Mouse (Mus musculus) intestine, embryonic 15.5 days (tissue): Measurements from ENCODE around the gene Plcl1. TPM values are rescaled to one million over a fixed set of nuclear protein-coding genes. Genes with fewer than 3 reads are reported as not detected.

Experiments used
- ATAC-seq: fragments of 200-750 bp; cut with Nextera tagmentation; 2 replicates; pipeline ENCODE4 v1.8.0; 2017; ENCODE audit warnings: moderate TSS enrichment, moderate library complexity
- H3K27ac ChIP-seq: fragments of 300-500 bp; sonication (generic); 2 replicates; pipeline ENCODE4 v1.5.1; 2015; ENCODE audit warnings: mild to moderate bottlenecking, inconsistent platforms
- H3K27me3 ChIP-seq: fragments of 300-500 bp; sonication (generic); replicated peaks from 2 replicates; pipeline ENCODE4 v1.6.1; 2015; ENCODE audit warnings: inconsistent platforms
- H3K36me3 ChIP-seq: fragments of 300-500 bp; sonication (generic); 2 replicates; pipeline ENCODE4 v1.6.1; 2015; ENCODE audit warnings: inconsistent platforms
- H3K4me1 ChIP-seq: fragments of 300-500 bp; sonication (generic); replicated peaks from 2 replicates; pipeline ENCODE4 v1.6.1; 2015; ENCODE audit warnings: inconsistent platforms
- H3K4me2 ChIP-seq: fragments of 300-500 bp; sonication (generic); replicated peaks from 2 replicates; pipeline ENCODE4 v1.6.1; 2015; ENCODE audit warnings: mild to moderate bottlenecking, inconsistent platforms
- H3K4me3 ChIP-seq: fragments of 300-500 bp; sonication (generic); replicated peaks from 2 replicates; pipeline ENCODE4 v1.5.1; 2015; ENCODE audit warnings: inconsistent platforms
- H3K9ac ChIP-seq: fragments of 300-500 bp; sonication (generic); 2 replicates; pipeline ENCODE4 v1.6.1; 2015; ENCODE audit warnings: inconsistent platforms
- H3K9me3 ChIP-seq: fragments of 300-500 bp; sonication (generic); 2 replicates; pipeline ENCODE4 v1.6.1; 2016; ENCODE audit warnings: inconsistent platforms
- WGBS: fragments of 180-500 bp; shearing (Covaris S2); methylation state at CpG from one replicate; pipeline ENCODE4 v1.1.7; 2015; 5-methylcytosine and 5-hydroxymethylcytosine counted together
- polyA plus RNA-seq: library from polyadenylated mRNA; unstranded; fragments of >200 nt; fragmentation: Nextera tagmentation; extraction: Ambion mirVana; gene quantifications from 2 replicates; pipeline ENCODE4 v1.2.1, GENCODE M21; 2015

Gene Plcl1
- polyA plus RNA-seq, 1 experiment from 2014 or later = 1.6 TPM

GRCm38 (mm10) chr1:55557960-55558359 lies 152.2 kb downstream of the Plcl1 start:
- H3K9ac ChIP-seq = no peak overlapping the region
- H3K4me2 ChIP-seq = no peak overlapping the region
- H3K4me3 ChIP-seq = no peak overlapping the region
- ATAC-seq = no peak
- WGBS = 76% methylated on average over 7 of the region's 7 CpGs
- no peaks in the 10 kb centered on the region for H3K36me3 ChIP-seq
- H3K27me3 ChIP-seq = no peaks in the 10 kb centered on the region
- H3K9me3 ChIP-seq = no peaks in the 10 kb centered on the region
- no peaks in the 10 kb centered on the region for H3K4me1 ChIP-seq
- no peak overlapping the region for H3K27ac ChIP-seq

DNA sequence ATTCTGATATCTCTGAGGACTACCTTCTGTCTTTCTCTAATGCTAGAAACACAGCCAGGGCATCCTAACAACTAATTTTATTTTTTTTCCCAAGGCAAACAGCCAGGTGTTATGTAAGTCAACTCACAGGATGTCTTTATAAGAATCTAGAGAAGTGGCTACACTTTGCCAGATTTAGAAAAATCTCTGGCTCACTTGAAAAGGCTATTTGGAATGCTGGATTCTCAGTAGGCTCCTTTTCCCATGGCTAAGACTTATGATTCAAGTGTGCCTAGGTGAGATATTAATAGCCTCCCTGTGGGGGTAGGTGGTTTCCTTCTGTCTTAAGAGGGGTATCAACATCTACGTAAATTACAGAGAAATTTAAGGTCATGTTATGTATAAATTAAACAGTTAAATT lies 152.7 kb downstream of the Plcl1 start:
- H3K9ac ChIP-seq = no peak overlapping the region
- no peak overlapping the region for H3K27ac ChIP-seq
- H3K4me2 ChIP-seq = no peak overlapping the region
- no peaks in the 10 kb centered on the region for H3K4me1 ChIP-seq
- ATAC-seq = no peak
- no peaks in the 10 kb centered on the region for H3K27me3 ChIP-seq
- no peaks in the 10 kb centered on the region for H3K9me3 ChIP-seq
- no peak overlapping the region for H3K4me3 ChIP-seq
- H3K36me3 ChIP-seq = no peaks in the 10 kb centered on the region
- WGBS = 77% methylated on average over 1 of the region's 1 CpGs

- Histone ChIP-seq H3K36me3 (no peaks in the 10 kb centered on the region), H3K4me1 (no peaks in the 10 kb centered on the region), H3K27ac (no peak overlapping the region), H3K4me3 (no peak overlapping the region), H3K9me3 (no peaks in the 10 kb centered on the region), H3K27me3 (no peaks in the 10 kb centered on the region), H3K4me2 (no peak overlapping the region), H3K9ac (no peak overlapping the region)
- 45% methylated on average over 9 of the region's 9 CpGs for WGBS
- no peak for ATAC-seq
Observed at GRCm38 (mm10) chr1:55559998-55560397, 154.3 kb downstream of the Plcl1 start.

- no peak overlapping the region for H3K4me3 ChIP-seq
- no peak overlapping the region for H3K4me2 ChIP-seq
- no peaks in the 10 kb centered on the region for H3K27me3 ChIP-seq
- WGBS = 82% methylated on average over 6 of the region's 6 CpGs
- H3K36me3 ChIP-seq = no peaks in the 10 kb centered on the region
- ATAC-seq = no peak
- no peak overlapping the region for H3K27ac ChIP-seq
- H3K9ac ChIP-seq = no peak overlapping the region
- no peaks in the 10 kb centered on the region for H3K9me3 ChIP-seq
- H3K4me1 ChIP-seq = no peaks in the 10 kb centered on the region
Observed at GRCm38 (mm10) chr1:55565933-55566332, 160.2 kb downstream of the Plcl1 start.

DNA sequence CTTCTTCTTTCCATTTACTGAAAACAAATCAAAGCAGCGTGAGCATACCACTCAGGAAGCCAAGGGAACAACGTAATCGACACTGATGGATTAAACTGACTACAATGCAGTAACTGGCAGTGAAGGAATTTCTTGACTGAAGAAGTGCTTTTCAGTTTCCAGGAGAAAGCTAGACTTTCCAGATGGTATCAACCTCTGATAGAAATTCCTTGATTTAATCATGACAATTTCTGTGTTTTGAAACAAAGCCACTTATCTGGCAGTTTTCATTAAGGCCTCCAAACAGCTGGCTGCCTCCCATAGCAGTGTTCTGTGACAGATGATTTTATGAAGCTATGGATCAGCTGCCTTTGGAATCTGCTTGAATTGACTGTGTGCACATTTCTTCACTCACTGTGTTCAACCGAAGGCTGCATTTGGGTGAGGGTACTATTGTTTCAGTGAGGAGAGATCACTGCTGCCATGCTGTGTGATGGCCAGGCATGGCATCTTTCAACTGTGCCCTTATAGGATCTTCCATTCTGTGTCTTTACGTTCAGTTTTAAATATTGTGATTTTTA lies 162.2 kb downstream of the Plcl1 start:
- Histone ChIP-seq H3K4me3 (no peak overlapping the region), H3K4me2 (no peak overlapping the region), H3K36me3 (no peaks in the 10 kb centered on the region), H3K9me3 (no peaks in the 10 kb centered on the region; the same call in 1 of the 2 replicates), H3K27ac (no peak overlapping the region), H3K27me3 (no peaks in the 10 kb centered on the region), H3K9ac (no peak overlapping the region), H3K4me1 (no peaks in the 10 kb centered on the region)
- 72% methylated on average over 5 of the region's 5 CpGs for WGBS
- no peak for ATAC-seq

GRCm38 (mm10) chr1:55570225-55570624 lies 164.5 kb downstream of the Plcl1 start:
- Histone ChIP-seq H3K9me3 (no peaks in the 10 kb centered on the region; the same call in 1 of the 2 replicates), H3K27ac (no peak overlapping the region), H3K9ac (no peak overlapping the region), H3K27me3 (no peaks in the 10 kb centered on the region), H3K4me1 (no peaks in the 10 kb centered on the region), H3K4me3 (no peak overlapping the region), H3K4me2 (no peak overlapping the region), H3K36me3 (no peaks in the 10 kb centered on the region)
- no peak for ATAC-seq
- 73% methylated on average over 5 of the region's 5 CpGs for WGBS

DNA sequence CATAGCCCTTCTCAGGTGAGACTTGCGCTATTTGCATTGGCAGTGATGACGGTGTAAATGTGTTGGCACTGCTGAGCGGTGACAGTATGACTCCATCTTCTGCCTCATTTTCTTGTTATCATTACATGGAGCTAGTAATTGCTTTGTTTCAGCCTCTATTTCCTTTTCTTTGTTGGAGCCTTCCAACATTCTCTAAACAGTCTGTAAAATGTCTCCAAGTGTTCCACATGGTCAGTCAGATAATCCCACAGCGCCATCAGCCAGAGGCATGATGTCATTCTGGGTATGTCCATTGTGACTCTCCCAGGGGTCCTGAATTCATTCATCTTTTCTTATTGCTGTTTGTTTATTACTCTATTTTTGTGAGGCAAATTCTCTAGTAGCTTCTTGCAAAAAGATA lies 165.7 kb downstream of the Plcl1 start:
- H3K27ac ChIP-seq = no peak overlapping the region
- no peak overlapping the region for H3K4me2 ChIP-seq
- H3K4me1 ChIP-seq = no peaks in the 10 kb centered on the region
- WGBS = 89% methylated on average over 4 of the region's 4 CpGs
- H3K27me3 ChIP-seq = no peaks in the 10 kb centered on the region
- H3K4me3 ChIP-seq = no peak overlapping the region
- H3K9me3 ChIP-seq = no peaks in the 10 kb centered on the region; the same call in 1 of the 2 replicates
- no peak for ATAC-seq
- H3K9ac ChIP-seq = no peak overlapping the region
- no peaks in the 10 kb centered on the region for H3K36me3 ChIP-seq

GRCm38 (mm10) chr1:55572202-55572601 lies 166.5 kb downstream of the Plcl1 start:
- no peak overlapping the region for H3K4me3 ChIP-seq
- no peaks in the 10 kb centered on the region for H3K27me3 ChIP-seq
- H3K36me3 ChIP-seq = no peaks in the 10 kb centered on the region
- no peak overlapping the region for H3K27ac ChIP-seq
- no peak for ATAC-seq
- H3K9ac ChIP-seq = no peak overlapping the region
- no peak overlapping the region for H3K4me2 ChIP-seq
- H3K4me1 ChIP-seq = no peaks in the 10 kb centered on the region
- H3K9me3 ChIP-seq = no peaks in the 10 kb centered on the region; the same call in 1 of the 2 replicates

DNA sequence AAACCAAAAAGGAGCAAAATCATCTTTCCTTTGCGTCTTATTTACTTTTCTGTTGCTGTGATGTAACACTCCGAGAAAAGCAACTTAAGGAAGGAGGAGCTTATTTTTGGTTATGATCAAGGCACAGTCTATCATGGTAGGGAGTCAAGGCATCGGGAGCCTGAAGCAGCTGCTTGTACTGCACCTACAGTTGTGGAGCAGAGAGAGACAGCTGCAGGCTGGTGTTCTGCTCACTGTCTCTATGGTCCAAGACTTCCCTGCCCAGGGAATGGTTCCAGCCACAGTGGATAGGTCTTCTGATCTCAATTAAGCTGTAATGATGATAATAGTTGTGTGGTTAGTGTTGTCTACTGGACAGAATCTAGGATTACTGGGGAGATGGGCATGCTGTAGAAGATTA lies 166.9 kb downstream of the Plcl1 start:
- 81% methylated on average over 3 of the region's 3 CpGs for WGBS
- Histone ChIP-seq H3K4me1 (no peaks in the 10 kb centered on the region), H3K27me3 (no peaks in the 10 kb centered on the region), H3K4me2 (no peak overlapping the region), H3K9me3 (no peaks in the 10 kb centered on the region; the same call in 1 of the 2 replicates), H3K27ac (no peak overlapping the region), H3K4me3 (no peak overlapping the region), H3K36me3 (no peaks in the 10 kb centered on the region), H3K9ac (no peak overlapping the region)
- ATAC-seq = no peak

- no peaks in the 10 kb centered on the region for H3K27me3 ChIP-seq
- WGBS = 25% methylated on average over 2 of the region's 2 CpGs
- no peaks in the 10 kb centered on the region; the same call in 1 of the 2 replicates for H3K9me3 ChIP-seq
- ATAC-seq = no peak
- H3K36me3 ChIP-seq = no peaks in the 10 kb centered on the region
- no peak overlapping the region for H3K9ac ChIP-seq
- H3K4me1 ChIP-seq = no peaks in the 10 kb centered on the region
- no peak overlapping the region for H3K4me3 ChIP-seq
- H3K27ac ChIP-seq = no peak overlapping the region
- no peak overlapping the region for H3K4me2 ChIP-seq
Observed at GRCm38 (mm10) chr1:55575916-55576315, 170.2 kb downstream of the Plcl1 start.

DNA sequence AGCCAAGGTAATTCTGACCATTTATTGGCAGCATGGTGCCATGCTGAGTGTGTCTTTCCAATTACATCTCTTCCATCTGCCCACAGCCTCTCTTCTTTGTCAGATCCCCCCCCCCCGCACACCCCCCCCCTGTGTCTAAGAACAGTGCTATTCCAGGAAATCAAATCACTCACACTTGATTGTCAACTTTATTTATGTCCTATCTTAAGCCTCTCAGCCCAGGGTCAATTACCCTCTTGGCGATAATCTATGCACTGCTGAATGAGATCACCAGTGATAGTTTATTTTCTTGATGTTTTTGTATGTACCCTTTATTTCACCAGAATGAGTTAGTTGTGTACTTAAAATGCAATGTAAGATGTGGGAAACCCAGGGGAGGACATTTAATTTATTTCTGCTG lies 176.0 kb downstream of the Plcl1 start:
- no peaks in the 10 kb centered on the region for H3K36me3 ChIP-seq
- WGBS = 71% methylated on average over 2 of the region's 2 CpGs
- no peaks in the 10 kb centered on the region for H3K9me3 ChIP-seq
- no peak overlapping the region for H3K4me2 ChIP-seq
- no peak for ATAC-seq
- H3K4me3 ChIP-seq = no peak overlapping the region
- H3K27ac ChIP-seq = no peak overlapping the region
- H3K4me1 ChIP-seq = no peaks in the 10 kb centered on the region
- H3K9ac ChIP-seq = no peak overlapping the region
- H3K27me3 ChIP-seq = no peaks in the 10 kb centered on the region

- 77% methylated on average over 4 of the region's 4 CpGs for WGBS
- Histone ChIP-seq H3K27ac (no peak overlapping the region), H3K36me3 (no peaks in the 10 kb centered on the region), H3K27me3 (no peaks in the 10 kb centered on the region), H3K9me3 (no peaks in the 10 kb centered on the region), H3K4me3 (no peak overlapping the region), H3K9ac (no peak overlapping the region), H3K4me2 (no peak overlapping the region), H3K4me1 (no peaks in the 10 kb centered on the region)
- ATAC-seq = no peak
Observed at GRCm38 (mm10) chr1:55585441-55585840, 179.7 kb downstream of the Plcl1 start.

GRCm38 (mm10) chr1:55588090-55588489 lies 182.4 kb downstream of the Plcl1 start:
- ATAC-seq = no peak
- H3K36me3 ChIP-seq = no peaks in the 10 kb centered on the region
- no peak overlapping the region for H3K27ac ChIP-seq
- no peak overlapping the region for H3K4me3 ChIP-seq
- no peaks in the 10 kb centered on the region for H3K4me1 ChIP-seq
- H3K9me3 ChIP-seq = no peaks in the 10 kb centered on the region
- no peaks in the 10 kb centered on the region for H3K27me3 ChIP-seq
- WGBS = 76% methylated on average over 6 of the region's 6 CpGs
- H3K9ac ChIP-seq = no peak overlapping the region
- H3K4me2 ChIP-seq = no peak overlapping the region
